Mouse (Mus musculus) bone marrow, adult 2 months (tissue): Measurements from ENCODE around the gene Set.

Experiments
- CTCF ChIP-seq: fragments of 200-500 bp; IDR thresholded peaks from 2 replicates; pipeline ENCODE4 v1.5.1; 2011; ENCODE audit warnings: low read length, control low read depth; ENCODE audit not compliant: control insufficient read depth, insufficient read depth
- POLR2A ChIP-seq: fragments of 200-500 bp; IDR thresholded peaks from 2 replicates; pipeline ENCODE4 v1.6.1; 2011; ENCODE audit warnings: low read depth, mild to moderate bottlenecking, control low read depth, low read length, borderline replicate concordance; ENCODE audit not compliant: control insufficient read depth

DNA sequence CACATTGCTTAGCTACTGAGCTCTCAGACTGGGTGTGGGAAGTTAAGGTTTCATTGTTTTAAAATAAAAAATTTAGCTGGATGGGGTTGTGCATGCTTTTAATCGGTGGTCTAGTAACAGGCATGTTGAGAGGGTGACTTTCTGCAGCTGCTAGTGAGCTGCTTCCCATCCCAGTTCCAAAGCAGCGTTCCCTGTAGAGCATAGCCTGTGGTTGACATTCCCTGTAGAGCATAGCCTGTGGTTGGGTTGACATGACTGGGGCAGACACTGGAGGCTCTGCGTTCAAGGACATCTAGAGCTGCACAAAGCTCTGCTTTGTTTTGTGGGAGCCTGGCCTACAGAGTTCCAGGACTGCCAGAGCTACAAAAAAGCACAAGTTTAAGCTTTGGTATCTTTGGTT is 16.1 kb downstream of the Set start:
- TF ChIP-seq CTCF (no peak), POLR2A (no peak)
